Mouse (Mus musculus): Measurements from ENCODE around the gene Srrm2.

DNA sequence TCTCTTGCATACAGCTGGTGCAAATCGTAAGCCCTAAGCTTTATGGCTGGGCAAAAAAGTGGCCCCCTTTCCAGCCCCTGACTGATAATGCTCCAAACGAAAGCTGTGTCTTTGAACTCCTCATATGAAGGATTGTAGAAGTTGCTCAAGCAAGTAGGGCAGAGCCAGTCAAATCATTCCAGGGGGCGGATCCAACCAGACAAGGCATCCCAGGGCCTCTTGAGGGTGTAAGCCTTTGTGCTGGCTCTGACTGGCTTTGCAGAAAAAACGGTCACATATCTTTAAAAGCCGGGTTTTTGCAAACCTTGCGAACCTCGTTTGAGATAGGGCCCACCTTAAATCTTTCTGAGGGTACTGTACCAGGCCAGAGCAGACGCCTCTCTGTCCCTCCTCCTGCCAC lies 46.3 kb upstream of the Srrm2 start:
- TF ChIP-seq POLR2A (IDR thresholded peaks at IDR 0.05; ENCODE audit: low read depth, low read length) = no peak
- no peak for TF ChIP-seq CTCF (IDR thresholded peaks at IDR 0.05; ENCODE audit: extremely low read depth, insufficient read length, insufficient replicate concordance, low read depth, low read length)
